Mouse (Mus musculus) MEL (cell line): ENCODE measurements at regions not wholly inside any gene's neighbourhood (a gene's known extent, or its start where the extent isn't known, plus 50 kb on each side); places are given as distances from the start of the nearest gene placed in this dataset.

Experiments
- DNase-seq: peaks from one replicate; pipeline ENCODE4 v3.0.0; 2011; ENCODE audit warnings: low read depth, low spot score
- H3K27ac ChIP-seq: 2 replicates; pipeline ENCODE4 v1.5.1; 2012; ENCODE audit warnings: low read depth, mild to moderate bottlenecking, control low read depth, low read length, moderate library complexity; ENCODE audit not compliant: control insufficient read depth
- H3K27me3 ChIP-seq, 2 experiments: fragments of 150-350 bp in 1 of 2; sonication (generic) in 1 of 2; 2 replicates each; pipeline ENCODE4 v1.6.1; 2012; ENCODE audit warnings: low read length in 2 of 2, mild to moderate bottlenecking in 2 of 2, improper control_type of control experiment in 1 of 2, moderate library complexity in 1 of 2; ENCODE audit not compliant: insufficient read depth in 2 of 2, control insufficient read depth in 1 of 2
- H3K36me3 ChIP-seq, 2 experiments: 2 replicates each; pipeline ENCODE4 v1.6.1; 2012 to 2014; ENCODE audit warnings: low read length in 2 of 2, improper control_type of control experiment in 1 of 2, inconsistent platforms in 1 of 2, mild to moderate bottlenecking in 1 of 2; ENCODE audit not compliant: insufficient read depth in 2 of 2, control insufficient read depth in 1 of 2
- H3K4me1 ChIP-seq, 2 experiments: fragments of 150-350 bp in 1 of 2; sonication (generic) in 1 of 2; 2 replicates each; pipeline ENCODE4 v1.6.1; 2012; ENCODE audit warnings: low read length in 2 of 2, improper control_type of control experiment in 1 of 2, mild to moderate bottlenecking in 1 of 2; ENCODE audit not compliant: insufficient read depth in 2 of 2, control insufficient read depth in 1 of 2
- H3K4me3 ChIP-seq, 2 experiments: fragments of 150-350 bp in 1 of 2; sonication (generic) in 1 of 2; 2 replicates each; pipeline ENCODE4 v1.5.1; 2012; ENCODE audit warnings: low read depth in 2 of 2, low read length in 2 of 2, mild to moderate bottlenecking in 2 of 2, moderate library complexity in 2 of 2, control low read depth in 1 of 2, improper control_type of control experiment in 1 of 2; ENCODE audit not compliant: control insufficient read depth in 1 of 2, insufficient read depth in 1 of 2
- H3K79me2 ChIP-seq: 2 replicates; pipeline ENCODE4 v1.6.1; 2012; ENCODE audit warnings: mild to moderate bottlenecking, low read length, moderate library complexity; ENCODE audit not compliant: control insufficient read depth, poor library complexity, insufficient read depth
- H3K9ac ChIP-seq: 2 replicates; pipeline ENCODE4 v1.6.1; 2012; ENCODE audit warnings: low read depth, mild to moderate bottlenecking, control low read depth, low read length, moderate library complexity; ENCODE audit not compliant: control insufficient read depth, poor library complexity, severe bottlenecking
- H3K9me3 ChIP-seq: fragments of 150-350 bp; sonication (generic); replicated peaks from 2 replicates; pipeline ENCODE4 v1.6.1; 2012; ENCODE audit warnings: mild to moderate bottlenecking, low read length, improper control_type of control experiment, moderate library complexity; ENCODE audit not compliant: insufficient read depth
- CTCF ChIP-seq, 3 experiments: IDR thresholded peaks in 2 of 3; conservative IDR thresholded peaks in 1 of 3; 2 replicates each; pipeline ENCODE4 v1.5.1; 2011 to 2012; ENCODE audit warnings: low read length in 3 of 3, low read depth in 2 of 3, mild to moderate bottlenecking in 2 of 3, improper control_type of control experiment in 1 of 3, inconsistent platforms in 1 of 3, mixed read lengths in 1 of 3, moderate library complexity in 1 of 3; ENCODE audit not compliant: control insufficient read depth in 1 of 3, insufficient read depth in 1 of 3, poor library complexity in 1 of 3, severe bottlenecking in 1 of 3
- MAFK ChIP-seq: IDR thresholded peaks from 2 replicates; pipeline ENCODE4 v1.6.1; 2011; ENCODE audit warnings: low read depth, mild to moderate bottlenecking, low read length, improper control_type of control experiment, borderline replicate concordance
- MYC ChIP-seq: IDR thresholded peaks from 2 replicates; pipeline ENCODE4 v1.6.1; 2011; ENCODE audit warnings: low read depth, mild to moderate bottlenecking, low read length, improper control_type of control experiment, moderate library complexity
- NELFE ChIP-seq: IDR thresholded peaks from 2 replicates; pipeline ENCODE4 v1.6.1; 2011; ENCODE audit warnings: low read depth, low read length, improper control_type of control experiment

DNA sequence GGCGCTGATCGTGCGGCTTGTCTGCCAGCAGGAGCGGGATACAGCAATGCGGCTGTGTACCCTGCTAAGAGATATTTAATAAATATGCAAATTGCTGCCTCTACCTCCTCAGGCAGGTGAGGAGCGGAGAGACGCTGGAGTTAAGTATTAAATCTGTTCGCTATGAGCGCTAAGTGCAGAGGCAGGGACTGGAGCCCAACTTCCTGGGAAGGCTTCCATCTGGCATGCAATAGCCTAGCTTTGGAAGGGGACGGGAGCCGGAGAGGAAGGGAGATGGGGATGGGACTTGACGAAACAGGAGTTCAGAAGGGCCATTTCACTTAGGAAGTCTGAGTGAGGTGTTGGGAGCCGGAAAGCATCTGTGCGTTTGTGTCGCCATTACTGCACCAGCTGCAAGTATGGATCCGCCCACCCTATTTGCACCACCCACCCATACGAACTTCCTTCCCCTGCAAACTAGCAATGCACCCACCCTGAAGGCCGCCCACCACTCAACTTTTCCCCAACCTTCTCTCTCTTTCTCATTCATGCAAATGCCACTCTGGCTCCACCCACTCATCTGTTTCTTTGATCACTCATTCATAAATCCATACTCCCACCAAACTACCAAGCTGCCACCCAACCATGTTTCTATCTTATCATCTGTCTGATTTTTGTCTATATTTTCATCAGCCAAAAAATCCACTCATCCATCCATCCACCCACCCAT lies 51.5 kb upstream of the Igsf21 start:
- no peaks in the 10 kb centered on the region for H3K36me3 ChIP-seq
- H3K9me3 ChIP-seq, result no peaks in the 10 kb centered on the region
- no peak for DNase-seq
- no peak overlapping the region for H3K27ac ChIP-seq
- no peak for TF ChIP-seq NELFE
- TF ChIP-seq CTCF (IDR thresholded peaks at IDR 0.05 in 2 of 3, conservative IDR thresholded peaks at IDR 0.05 in 1 of 3; ENCODE audit: control insufficient read depth in 1 of 3, insufficient read depth in 1 of 3, low read depth in 2 of 3, low read length in 3 of 3, poor library complexity in 1 of 3, severe bottlenecking in 1 of 3), result no peak
- no peak for TF ChIP-seq MAFK
- TF ChIP-seq MYC, result no peak
- no peak overlapping the region for H3K9ac ChIP-seq
- no peak overlapping the region for H3K4me3 ChIP-seq
- H3K4me1 ChIP-seq, result no peaks in the 10 kb centered on the region
- no peaks in the 10 kb centered on the region for H3K27me3 ChIP-seq
- no peaks in the 10 kb centered on the region for H3K79me2 ChIP-seq
